Mouse (Mus musculus) heart, postnatal 10 days (tissue): ENCODE data around the gene Tfg. TPM values are rescaled to one million over a fixed set of nuclear protein-coding genes. Genes with fewer than 3 reads are reported as not detected.

Source experiments
- DNase-seq, 2 experiments: peaks; one replicate each; pipeline ENCODE4 v3.0.0; 2021
- intact Hi-C: fragments of 180-260 bp; cut with DNase I; formaldehyde crosslinking; loops from one replicate; pipeline ENCODE4 v1.15.1; 2025
- total RNA-seq, 2 experiments: library from RNA; stranded (reverse); gene quantifications; 2 replicates each; pipeline ENCODE4 v1.2.3; 2021

Gene Tfg
- total RNA-seq, result 10 to 100 TPM; 61.3 to 67.3 TPM

GRCm38 (mm10) chr16:56717224-56718200, at the start of gene Tfg:
Gene Tfg (minus strand): TSS chr16:56717450.
- intact Hi-C loops, result loop anchor here (5.0 kb wide), 1 partner anchor 890 kb away; the partner anchor contains the start of gene Cmss1
- DNase-seq, result peak; percentile 99

GRCm38 (mm10) chr16:56729060-56729459, 11.8 kb upstream of the Tfg start:
- intact Hi-C loops, result no loop called here
- DNase-seq, result no peak

GRCm38 (mm10) chr16:56724927-56725326, 7.7 kb upstream of the Tfg start:
- DNase-seq, result peak in 1 of 2 experiments; percentile 10
- intact Hi-C loops, result no loop called here

GRCm38 (mm10) chr16:56722357-56722756, 5.1 kb upstream of the Tfg start:
- DNase-seq, result no peak
- intact Hi-C loops, result no loop called here

GRCm38 (mm10) chr16:56719031-56719430, 1.8 kb upstream of the Tfg start:
- intact Hi-C loops, result loop anchor here (5.0 kb wide), 1 partner anchor 888 kb away; the partner anchor contains the start of gene Cmss1

GRCm38 (mm10) chr16:56716557-56717179, 582 bp downstream of the Tfg start:
- intact Hi-C loops, result loop anchor here (5.0 kb wide), 1 partner anchor 891 kb away; the partner anchor contains the start of gene Cmss1

More at GRCm38 (mm10) chr16:56719031-56719430, 1.8 kb upstream of the Tfg start:
- DNase-seq, result no peak

GRCm38 (mm10) chr16:56715608-56716007, 1.6 kb downstream of the Tfg start:
- intact Hi-C loops, result loop anchor here (5.0 kb wide), 1 partner anchor 892 kb away; the partner anchor contains the start of gene Cmss1
- DNase-seq, result peak in 1 of 2 experiments; percentile 4

More at GRCm38 (mm10) chr16:56716557-56717179, 582 bp downstream of the Tfg start:
- peak in 1 of 2 experiments; percentile 50 for DNase-seq

- no peak for DNase-seq
- intact Hi-C loops, result no loop called here
Observed at GRCm38 (mm10) chr16:56710071-56710470, 7.2 kb downstream of the Tfg start.

- DNase-seq, result no peak
- intact Hi-C loops, result no loop called here
Observed at GRCm38 (mm10) chr16:56705731-56706130, 11.5 kb downstream of the Tfg start.

GRCm38 (mm10) chr16:56700898-56701297, 16.4 kb downstream of the Tfg start:
- no peak for DNase-seq
- intact Hi-C loops, result no loop called here

GRCm38 (mm10) chr16:56696448-56696847, 20.8 kb downstream of the Tfg start:
- no peak for DNase-seq
- intact Hi-C loops, result no loop called here

- intact Hi-C loops, result no loop called here
- DNase-seq, result peak in 1 of 2 experiments; percentile 7
Observed at GRCm38 (mm10) chr16:56690715-56691114, 26.5 kb downstream of the Tfg start.

- intact Hi-C loops, result no loop called here
- DNase-seq, result no peak
Observed at GRCm38 (mm10) chr16:56686747-56687146, 30.5 kb downstream of the Tfg start.

GRCm38 (mm10) chr16:56681010-56681645, 36.1 kb downstream of the Tfg start:
- DNase-seq, result no peak
- intact Hi-C loops, result no loop called here

- intact Hi-C loops, result loop anchor here (1.0 to 10.0 kb wide), 3 partner anchors 150 to 492 kb away; no protein-coding TSS in a partner anchor
- peak; percentile 39 to 51 for DNase-seq
Observed at GRCm38 (mm10) chr16:56677146-56677545, 40.1 kb downstream of the Tfg start.

GRCm38 (mm10) chr16:56673420-56673819, 43.8 kb downstream of the Tfg start:
- no peak for DNase-seq
- intact Hi-C loops, result loop anchor here (10.0 kb wide), 1 partner anchor 489 kb away; no protein-coding TSS in a partner anchor

- DNase-seq, result no peak
- intact Hi-C loops, result loop anchor here (10.0 kb wide), 1 partner anchor 486 kb away; no protein-coding TSS in a partner anchor
Observed at GRCm38 (mm10) chr16:56670941-56671340, 46.3 kb downstream of the Tfg start.

GRCm38 (mm10) chr16:56669520-56669919, 47.7 kb downstream of the Tfg start:
- no peak for DNase-seq

GRCm38 (mm10) chr16:56658866-56659265, 58.4 kb downstream of the Tfg start:
- no peak for DNase-seq
- intact Hi-C loops, result no loop called here

More at GRCm38 (mm10) chr16:56669520-56669919, 47.7 kb downstream of the Tfg start:
- intact Hi-C loops, result no loop called here

GRCm38 (mm10) chr16:56655193-56655910, 61.9 kb downstream of the Tfg start:
- intact Hi-C loops, result no loop called here
- no peak for DNase-seq
